Mouse (Mus musculus): ENCODE measurements around the gene Rnf144b. TPM values are rescaled to one million over a fixed set of nuclear protein-coding genes. Genes with fewer than 3 reads are reported as not detected.

The Rnf144b gene
- polyA plus RNA-seq, 1 experiment from 2014 or later = 0.91 TPM

DNA sequence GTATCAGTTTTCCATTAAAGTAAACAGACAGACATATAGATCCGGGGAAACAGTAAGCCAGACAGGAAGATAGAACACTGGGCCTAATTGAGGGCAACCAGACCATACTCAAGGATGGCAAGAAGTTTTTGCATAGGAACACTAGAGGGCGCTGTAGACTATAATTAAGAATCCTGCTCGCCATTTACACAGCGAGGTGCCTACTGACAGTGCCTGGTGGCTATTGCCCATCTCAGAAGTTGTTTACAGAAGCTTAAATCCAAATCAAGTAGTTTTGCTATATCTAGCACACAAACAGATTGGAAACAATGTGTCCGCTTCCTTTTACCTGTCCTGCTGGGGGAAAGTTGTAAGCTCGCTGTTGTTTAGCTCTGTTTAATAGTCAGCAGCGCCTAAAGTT is 29.9 kb downstream of the Rnf144b start:
- Histone ChIP-seq H3K4me2 (ENCODE audit: low read depth, severe bottlenecking) (no peak overlapping the region), H3K36me3 (ENCODE audit: control insufficient read depth, insufficient read depth, low read length) (no peaks in the 10 kb centered on the region), H3K9ac (ENCODE audit: low read length) (no peak overlapping the region), H3K27me3 (ENCODE audit: control insufficient read depth, insufficient read depth, low read length) (no peaks in the 10 kb centered on the region), H3K27ac (replicated peaks; ENCODE audit: low read depth, low read length) (no peak overlapping the region), H3K9me3 (ENCODE audit: control insufficient read depth, low read length) (no peaks in the 10 kb centered on the region), H3K4me1 (ENCODE audit: control insufficient read depth, insufficient read depth, low read length) (0 out of 2 replicates have a peak, but pooled peaks cover 5% of the 10 kb centered on the region), H3K4me3 (ENCODE audit: low read depth, low read length) (no peak overlapping the region)
- DNase-seq (ENCODE audit: low spot score) (peak; percentile 58), ATAC-seq (ENCODE audit: insufficient number of reproducible peaks, low FRiP score, low TSS enrichment, low read depth) (no peak)
- WGBS = 34% methylated on average over 7 of the region's 7 CpGs

- ATAC-seq (ENCODE audit: insufficient number of reproducible peaks, low FRiP score, low TSS enrichment, low read depth) = no peak
- 53% methylated on average over 5 of the region's 5 CpGs for whole genome bisulfite sequencing
- DNase-seq (ENCODE audit: low spot score) = peak; percentile 29
- H3K9ac ChIP-seq (ENCODE audit: low read length) = no peak overlapping the region
- no peak overlapping the region for H3K4me3 ChIP-seq (ENCODE audit: low read depth, low read length)
- no peaks in the 10 kb centered on the region for H3K27me3 ChIP-seq (ENCODE audit: control insufficient read depth, insufficient read depth, low read length)
- no peaks in the 10 kb centered on the region for H3K9me3 ChIP-seq (ENCODE audit: control insufficient read depth, low read length)
- no peak overlapping the region for H3K4me2 ChIP-seq (ENCODE audit: low read depth, severe bottlenecking)
- H3K4me1 ChIP-seq (ENCODE audit: control insufficient read depth, insufficient read depth, low read length) = 0 out of 2 replicates have a peak, but pooled peaks cover 5% of the 10 kb centered on the region
- no peak overlapping the region; the same call in 1 of the 2 replicates for H3K27ac ChIP-seq (replicated peaks; ENCODE audit: low read depth, low read length)
- H3K36me3 ChIP-seq (ENCODE audit: control insufficient read depth, insufficient read depth, low read length) = no peaks in the 10 kb centered on the region
These were observed 30.8 kb downstream of the Rnf144b start for GRCm38 (mm10) chr13:47153206-47153605.

DNA sequence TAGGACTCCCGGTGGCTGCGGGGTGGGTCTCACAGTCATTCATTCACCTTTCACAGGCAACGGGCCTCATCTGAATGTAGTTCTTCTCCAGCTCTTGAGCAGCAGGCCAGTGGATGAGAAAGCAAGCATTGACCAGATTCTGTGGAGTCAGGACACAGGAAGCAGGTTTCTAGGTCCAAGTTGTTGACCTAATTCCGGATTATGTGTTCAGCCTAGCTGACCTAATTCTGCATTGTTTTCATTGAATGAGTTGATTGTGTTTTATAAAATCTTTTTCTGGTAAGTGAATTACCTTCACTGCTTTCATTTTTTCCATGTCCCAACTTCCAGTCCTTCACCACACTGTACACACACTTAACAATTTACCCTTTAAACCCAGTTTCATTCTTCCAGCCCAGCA is 32.4 kb downstream of the Rnf144b start:
- 83% methylated on average over 4 of the region's 4 CpGs for WGBS
- Histone ChIP-seq H3K27me3 (ENCODE audit: control insufficient read depth, insufficient read depth, low read length) (no peaks in the 10 kb centered on the region), H3K27ac (replicated peaks; ENCODE audit: low read depth, low read length) (no peak overlapping the region), H3K36me3 (ENCODE audit: control insufficient read depth, insufficient read depth, low read length) (no peaks in the 10 kb centered on the region), H3K9me3 (ENCODE audit: control insufficient read depth, low read length) (no peaks in the 10 kb centered on the region), H3K4me1 (ENCODE audit: control insufficient read depth, insufficient read depth, low read length) (0 out of 2 replicates have a peak, but pooled peaks cover 5% of the 10 kb centered on the region), H3K4me3 (ENCODE audit: low read depth, low read length) (no peak overlapping the region), H3K9ac (ENCODE audit: low read length) (no peak overlapping the region), H3K4me2 (ENCODE audit: low read depth, severe bottlenecking) (no peak overlapping the region)
- DNase-seq (ENCODE audit: low spot score) = no peak
- ATAC-seq (ENCODE audit: insufficient number of reproducible peaks, low FRiP score, low TSS enrichment, low read depth) = no peak

DNA sequence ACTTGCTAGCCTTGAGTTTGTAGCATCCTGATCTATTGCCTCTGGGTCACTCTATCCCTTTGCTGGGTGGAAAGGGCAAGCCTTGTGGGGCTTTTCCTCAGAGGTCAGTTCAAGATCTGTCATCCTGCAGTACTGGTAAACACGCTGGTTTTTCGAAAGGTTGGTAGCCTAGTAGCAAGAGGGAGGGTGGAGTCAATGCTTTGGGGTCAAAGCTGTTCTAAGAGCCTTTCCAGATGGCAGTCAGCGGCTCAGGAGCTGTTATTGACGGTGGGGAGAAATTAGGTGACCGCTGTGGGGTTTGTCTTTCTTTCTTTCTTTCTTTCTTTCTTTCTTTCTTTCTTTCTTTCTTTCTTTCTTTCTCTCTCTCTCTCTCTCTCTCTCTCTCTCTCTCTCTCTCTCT is 34.4 kb downstream of the Rnf144b start:
- 32% methylated on average over 5 of the region's 5 CpGs for WGBS
- H3K9ac ChIP-seq (ENCODE audit: low read length) = no peak overlapping the region
- no peaks in the 10 kb centered on the region for H3K27me3 ChIP-seq (ENCODE audit: control insufficient read depth, insufficient read depth, low read length)
- H3K9me3 ChIP-seq (ENCODE audit: control insufficient read depth, low read length) = no peaks in the 10 kb centered on the region
- ATAC-seq (ENCODE audit: insufficient number of reproducible peaks, low FRiP score, low TSS enrichment, low read depth) (no peak), DNase-seq (ENCODE audit: low spot score) (no peak)
- no peak overlapping the region for H3K4me3 ChIP-seq (ENCODE audit: low read depth, low read length)
- H3K4me2 ChIP-seq (ENCODE audit: low read depth, severe bottlenecking) = no peak overlapping the region
- H3K36me3 ChIP-seq (ENCODE audit: control insufficient read depth, insufficient read depth, low read length) = no peaks in the 10 kb centered on the region
- 0 out of 2 replicates have a peak, but pooled peaks cover 5% of the 10 kb centered on the region for H3K4me1 ChIP-seq (ENCODE audit: control insufficient read depth, insufficient read depth, low read length)
- no peak overlapping the region for H3K27ac ChIP-seq (replicated peaks; ENCODE audit: low read depth, low read length)

DNA sequence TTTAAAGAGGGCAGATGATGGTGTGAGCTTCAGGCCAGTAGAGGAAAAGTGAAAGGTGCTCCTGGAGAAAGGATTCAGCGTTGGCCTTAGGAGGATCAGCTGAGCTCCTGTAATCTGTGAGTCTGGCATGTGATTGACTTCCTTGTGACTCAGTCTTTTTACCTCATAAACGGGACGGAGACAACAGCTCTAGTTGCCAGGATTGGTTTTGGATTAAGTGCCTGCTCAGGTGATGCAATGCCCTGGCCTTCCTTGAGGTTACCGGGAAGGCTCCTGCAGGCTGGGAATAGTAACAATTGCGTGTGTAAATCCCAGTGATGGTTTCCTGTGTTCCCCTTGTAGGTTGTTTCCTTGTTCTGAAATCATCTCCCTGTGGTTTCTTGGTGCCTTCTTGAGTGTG is 39.5 kb downstream of the Rnf144b start:
- Histone ChIP-seq H3K27me3 (ENCODE audit: control insufficient read depth, insufficient read depth, low read length) (no peaks in the 10 kb centered on the region), H3K4me2 (ENCODE audit: low read depth, severe bottlenecking) (no peak overlapping the region), H3K4me1 (ENCODE audit: control insufficient read depth, insufficient read depth, low read length) (no peaks in the 10 kb centered on the region), H3K9me3 (ENCODE audit: control insufficient read depth, low read length) (no peaks in the 10 kb centered on the region), H3K4me3 (ENCODE audit: low read depth, low read length) (no peak overlapping the region), H3K27ac (replicated peaks; ENCODE audit: low read depth, low read length) (no peak overlapping the region), H3K36me3 (ENCODE audit: control insufficient read depth, insufficient read depth, low read length) (no peaks in the 10 kb centered on the region), H3K9ac (ENCODE audit: low read length) (no peak overlapping the region)
- 90% methylated on average over 5 of the region's 5 CpGs for WGBS
- DNase-seq (ENCODE audit: low spot score) (no peak), ATAC-seq (ENCODE audit: insufficient number of reproducible peaks, low FRiP score, low TSS enrichment, low read depth) (no peak)

DNA sequence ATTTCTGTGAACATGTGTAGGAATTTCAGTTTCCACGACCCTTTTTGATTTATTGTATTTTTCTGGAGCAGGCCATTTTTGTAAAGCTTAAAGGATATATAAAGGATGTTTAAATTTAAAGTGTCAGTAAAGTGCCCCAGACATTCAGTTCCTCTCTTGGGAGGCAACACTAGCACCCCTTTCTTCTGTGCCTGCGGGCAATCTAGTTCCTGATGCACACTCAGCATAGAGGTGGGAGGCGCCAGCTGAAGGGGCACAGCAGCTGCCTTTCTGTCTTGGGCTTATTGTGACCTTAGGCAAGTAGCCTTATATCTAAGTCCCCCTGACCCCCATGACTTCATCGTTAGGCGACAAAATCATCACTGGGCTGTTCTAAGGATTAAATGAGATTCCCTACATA is 42.3 kb downstream of the Rnf144b start:
- DNase-seq (ENCODE audit: low spot score) (no peak), ATAC-seq (ENCODE audit: insufficient number of reproducible peaks, low FRiP score, low TSS enrichment, low read depth) (no peak)
- Histone ChIP-seq H3K4me1 (ENCODE audit: control insufficient read depth, insufficient read depth, low read length) (no peaks in the 10 kb centered on the region), H3K27ac (replicated peaks; ENCODE audit: low read depth, low read length) (no peak overlapping the region), H3K9me3 (ENCODE audit: control insufficient read depth, low read length) (no peaks in the 10 kb centered on the region), H3K27me3 (ENCODE audit: control insufficient read depth, insufficient read depth, low read length) (no peaks in the 10 kb centered on the region), H3K4me3 (ENCODE audit: low read depth, low read length) (no peak overlapping the region), H3K9ac (ENCODE audit: low read length) (no peak overlapping the region), H3K36me3 (ENCODE audit: control insufficient read depth, insufficient read depth, low read length) (no peaks in the 10 kb centered on the region), H3K4me2 (ENCODE audit: low read depth, severe bottlenecking) (no peak overlapping the region)
- WGBS = 83% methylated on average over 5 of the region's 5 CpGs

- Histone ChIP-seq H3K27me3 (ENCODE audit: control insufficient read depth, insufficient read depth, low read length) (no peaks in the 10 kb centered on the region), H3K4me1 (ENCODE audit: control insufficient read depth, insufficient read depth, low read length) (no peaks in the 10 kb centered on the region), H3K9me3 (ENCODE audit: control insufficient read depth, low read length) (no peaks in the 10 kb centered on the region), H3K9ac (ENCODE audit: low read length) (no peak overlapping the region), H3K27ac (replicated peaks; ENCODE audit: low read depth, low read length) (no peak overlapping the region), H3K4me3 (ENCODE audit: low read depth, low read length) (no peak overlapping the region), H3K36me3 (ENCODE audit: control insufficient read depth, insufficient read depth, low read length) (no peaks in the 10 kb centered on the region), H3K4me2 (ENCODE audit: low read depth, severe bottlenecking) (no peak overlapping the region)
- WGBS = 93% methylated on average over 2 of the region's 2 CpGs
- ATAC-seq (ENCODE audit: insufficient number of reproducible peaks, low FRiP score, low TSS enrichment, low read depth) (no peak), DNase-seq (ENCODE audit: low spot score) (no peak)
These were observed 42.8 kb downstream of the Rnf144b start for GRCm38 (mm10) chr13:47165261-47165660.

DNA sequence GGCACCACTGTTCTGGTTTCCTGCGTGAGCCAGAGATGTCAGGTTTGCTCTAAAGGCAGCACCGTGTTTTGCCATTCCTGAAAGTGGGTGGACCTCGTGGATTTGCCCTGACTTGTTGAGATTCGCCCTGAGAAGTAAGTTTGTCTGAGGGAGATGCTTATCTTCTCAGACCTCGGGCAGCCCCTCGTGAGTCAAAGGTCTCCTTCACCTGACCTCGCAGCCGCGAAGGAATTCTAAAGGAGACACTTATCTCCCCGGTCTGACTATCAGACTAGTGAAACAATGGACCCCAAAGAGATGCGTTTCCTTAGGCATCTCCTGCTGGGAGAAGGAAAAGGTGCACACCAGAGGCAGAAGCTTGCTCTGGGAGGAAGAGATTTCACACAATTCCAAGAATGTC is 46.0 kb downstream of the Rnf144b start:
- WGBS = 71% methylated on average over 11 of the region's 11 CpGs
- no peaks in the 10 kb centered on the region for H3K9me3 ChIP-seq (ENCODE audit: control insufficient read depth, low read length)
- no peak overlapping the region for H3K9ac ChIP-seq (ENCODE audit: low read length)
- no peak overlapping the region for H3K4me2 ChIP-seq (ENCODE audit: low read depth, severe bottlenecking)
- no peak overlapping the region for H3K4me3 ChIP-seq (ENCODE audit: low read depth, low read length)
- no peak overlapping the region for H3K27ac ChIP-seq (replicated peaks; ENCODE audit: low read depth, low read length)
- no peaks in the 10 kb centered on the region for H3K4me1 ChIP-seq (ENCODE audit: control insufficient read depth, insufficient read depth, low read length)
- DNase-seq (ENCODE audit: low spot score) = no peak
- H3K36me3 ChIP-seq (ENCODE audit: control insufficient read depth, insufficient read depth, low read length) = no peaks in the 10 kb centered on the region
- ATAC-seq (ENCODE audit: insufficient number of reproducible peaks, low FRiP score, low TSS enrichment, low read depth) = no peak
- H3K27me3 ChIP-seq (ENCODE audit: control insufficient read depth, insufficient read depth, low read length) = no peaks in the 10 kb centered on the region

GRCm38 (mm10) chr13:47170026-47170425 is 47.6 kb downstream of the Rnf144b start:
- Histone ChIP-seq H3K4me1 (ENCODE audit: control insufficient read depth, insufficient read depth, low read length) (no peaks in the 10 kb centered on the region), H3K36me3 (ENCODE audit: control insufficient read depth, insufficient read depth, low read length) (no peaks in the 10 kb centered on the region), H3K27me3 (ENCODE audit: control insufficient read depth, insufficient read depth, low read length) (no peaks in the 10 kb centered on the region), H3K4me2 (ENCODE audit: low read depth, severe bottlenecking) (no peak overlapping the region), H3K9ac (ENCODE audit: low read length) (no peak overlapping the region), H3K9me3 (ENCODE audit: control insufficient read depth, low read length) (no peaks in the 10 kb centered on the region), H3K4me3 (ENCODE audit: low read depth, low read length) (no peak overlapping the region), H3K27ac (replicated peaks; ENCODE audit: low read depth, low read length) (no peak overlapping the region)
- DNase-seq (ENCODE audit: low spot score) (no peak), ATAC-seq (ENCODE audit: insufficient number of reproducible peaks, low FRiP score, low TSS enrichment, low read depth) (no peak)
- WGBS = 84% methylated on average over 4 of the region's 4 CpGs

Data from limb, embryonic 11.5 days (tissue).